Mouse (Mus musculus) cerebellum, adult 2 months (tissue): Measurements from ENCODE around the gene Gmcl1.

ENCODE experiments used
- CTCF ChIP-seq: fragments of 200-500 bp; IDR thresholded peaks from 2 replicates; pipeline ENCODE4 v1.5.1; 2011; ENCODE audit warnings: low read depth, mild to moderate bottlenecking, control low read depth, low read length, moderate library complexity, borderline replicate concordance; ENCODE audit not compliant: insufficient read depth
- POLR2A ChIP-seq: fragments of 200-500 bp; IDR thresholded peaks from 2 replicates; pipeline ENCODE4 v1.6.1; 2011; ENCODE audit warnings: low read length, control low read depth, borderline replicate concordance; ENCODE audit not compliant: insufficient read depth

DNA sequence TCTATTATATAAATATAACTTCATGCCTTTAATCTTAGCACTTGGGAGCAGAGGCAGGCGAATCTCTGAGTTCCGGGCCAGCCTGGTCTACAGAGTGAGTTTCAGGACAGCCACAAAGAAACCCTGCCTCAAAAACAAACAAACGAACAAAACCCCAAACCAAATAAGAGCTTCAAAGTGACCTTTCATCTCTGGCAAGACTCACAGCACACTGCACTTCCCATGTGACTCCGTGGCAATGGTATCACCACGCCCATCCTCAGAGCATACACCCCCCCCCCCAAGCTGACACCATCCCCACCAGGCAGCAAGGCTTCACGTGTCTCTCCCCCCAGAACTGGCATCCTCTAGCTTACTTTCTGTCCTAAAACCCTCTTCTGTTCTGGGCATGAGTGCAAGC, 35.3 kb downstream of the Gmcl1 start:
- TF ChIP-seq CTCF (no peak), POLR2A (no peak)
